Mouse (Mus musculus): ENCODE measurements around the gene Chrna1.

Chrna1 gene

DNA sequence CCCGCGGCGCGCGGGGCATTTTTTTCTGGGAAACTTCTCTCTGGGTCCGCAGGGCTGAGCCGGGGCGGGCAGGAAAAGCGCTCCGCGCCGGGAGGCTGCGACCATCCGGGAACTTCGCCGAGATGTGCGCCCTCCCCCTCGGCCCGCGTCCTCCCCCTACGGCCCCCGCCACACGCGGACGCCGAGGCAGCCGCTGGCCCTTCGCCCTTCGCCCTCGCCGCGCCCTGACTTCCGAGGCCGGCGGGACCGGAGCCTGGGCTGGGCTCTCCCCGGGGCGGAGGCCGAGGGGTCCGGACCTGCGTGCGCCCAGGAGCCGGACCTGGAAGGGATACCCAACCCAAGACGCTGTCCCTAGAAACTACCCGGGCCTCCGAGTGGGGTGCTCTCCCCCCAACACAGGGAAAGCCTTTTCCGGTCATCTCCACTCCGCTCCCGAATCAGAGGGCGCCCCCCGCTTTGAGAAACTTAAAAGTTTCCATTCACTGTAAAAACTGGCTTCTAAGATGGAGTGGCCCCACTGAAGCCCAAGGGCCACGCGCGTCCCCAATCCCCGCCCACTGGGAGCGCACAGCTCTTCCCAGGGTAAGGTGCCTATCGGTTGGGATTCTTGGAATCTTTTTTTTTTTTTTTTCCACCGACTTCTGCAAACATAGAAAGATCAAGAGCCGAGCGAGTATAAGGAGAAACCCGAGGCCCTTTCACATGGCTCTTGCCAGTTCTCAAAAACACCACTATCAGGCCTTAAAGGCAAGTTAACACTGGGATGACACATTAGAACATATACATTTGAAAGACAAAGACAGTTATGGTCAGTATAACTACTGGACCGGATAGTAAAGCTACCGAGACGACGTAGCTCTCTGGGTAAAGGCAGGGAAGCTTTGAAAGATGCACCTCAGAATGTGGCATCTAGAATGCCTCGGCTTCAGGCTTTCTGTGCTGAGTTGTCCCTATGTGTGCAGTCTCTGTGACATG, 50.5 kb downstream of the Chrna1 start, which contains the start of gene Wipf1:
Gene Wipf1 (minus strand): TSS at position 379 of the 975 bp plus-strand sequence.
- in situ Hi-C loops (cut with MboI; ENCODE audit: unreplicated experiment in 2 of 2), result loop anchor here in 1 of 2 experiments (5.0 to 25.0 kb wide), 3 partner anchors 37 to 367 kb away; no protein-coding TSS in a partner anchor

DNA sequence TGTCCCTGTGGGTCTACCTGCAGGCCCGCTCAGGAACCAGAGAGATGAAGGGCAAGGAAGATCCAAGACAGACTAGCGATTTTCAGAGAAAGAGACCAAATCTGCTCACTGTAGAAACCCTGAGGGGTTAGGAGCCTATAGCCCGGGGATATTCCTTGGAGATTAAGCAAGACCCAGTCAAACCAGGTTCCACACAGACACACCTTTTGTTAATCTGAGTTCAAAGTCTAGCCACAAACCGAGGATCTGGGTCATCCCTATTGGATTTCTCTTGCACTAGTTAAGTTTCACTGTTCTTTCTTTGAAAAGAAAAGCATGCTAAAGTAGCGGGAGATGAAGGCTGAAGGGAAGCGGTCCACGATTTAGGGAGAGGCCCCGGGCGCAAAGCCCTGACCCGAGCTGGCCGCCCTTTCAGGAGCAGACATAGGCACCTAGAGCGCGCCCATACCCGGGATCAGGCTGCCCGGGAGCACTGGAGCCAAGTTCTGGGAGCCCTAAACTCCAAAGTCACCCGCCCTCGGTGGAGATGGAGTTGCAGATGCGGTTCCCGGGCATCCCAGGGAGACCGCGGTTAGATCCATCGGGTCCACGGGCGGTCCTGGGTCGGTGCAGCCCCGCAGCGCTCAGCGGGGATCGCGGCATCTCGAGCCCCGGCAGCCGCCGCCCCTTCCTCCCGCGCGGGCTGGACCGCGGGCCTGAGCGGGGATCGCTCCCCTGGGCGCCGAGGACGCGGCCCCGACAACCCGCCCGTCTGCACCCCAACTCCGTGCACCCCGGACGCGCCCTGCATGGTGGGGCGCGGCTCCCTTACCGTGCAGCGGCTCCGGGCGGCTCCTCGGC, 51.4 kb downstream of the Chrna1 start:
- in situ Hi-C loops (cut with MboI; ENCODE audit: unreplicated experiment in 2 of 2), result loop anchor here in 1 of 2 experiments (5.0 to 25.0 kb wide), 3 partner anchors 36 to 366 kb away; no protein-coding TSS in a partner anchor

DNA sequence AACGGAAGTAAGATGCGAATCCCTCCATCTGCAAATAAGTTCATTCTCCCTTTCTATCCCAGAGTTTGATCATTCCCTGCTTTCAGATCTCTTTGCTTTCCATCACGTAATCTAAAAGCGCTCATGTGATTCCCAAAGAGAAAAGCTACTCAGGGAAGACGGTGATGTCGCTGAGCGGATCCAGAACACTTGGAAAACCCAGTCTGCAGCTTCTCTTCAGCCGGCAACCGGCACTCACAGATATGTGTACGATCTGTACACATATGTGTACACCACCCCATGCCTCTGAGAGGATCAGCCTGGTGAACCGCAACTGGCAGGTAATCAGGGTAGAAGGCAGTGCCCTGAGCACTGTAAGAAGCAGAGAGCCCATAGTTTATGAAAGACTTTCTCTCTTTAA, 52.2 kb downstream of the Chrna1 start:
- in situ Hi-C loops (cut with MboI; ENCODE audit: unreplicated experiment in 2 of 2), result loop anchor here in 1 of 2 experiments (5.0 to 25.0 kb wide), 3 partner anchors 36 to 366 kb away; no protein-coding TSS in a partner anchor

DNA sequence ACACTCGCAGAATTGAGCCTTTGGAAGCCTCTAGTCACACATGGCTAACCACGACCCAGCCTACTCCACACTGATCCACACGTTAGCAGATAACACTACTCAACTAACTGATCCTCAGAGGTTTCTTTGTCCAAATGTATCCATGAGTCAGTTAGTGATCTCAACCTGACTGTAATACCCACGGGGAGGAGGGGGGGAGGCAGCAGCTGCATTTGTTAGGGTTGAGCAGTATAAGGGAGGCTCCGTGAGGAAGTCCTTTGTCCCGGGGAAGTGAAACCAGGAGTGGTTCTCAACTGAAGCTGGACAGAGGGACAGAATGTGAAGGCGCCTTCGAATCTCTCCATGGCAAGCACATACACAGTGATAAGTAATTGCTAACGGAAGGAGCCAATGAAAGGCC, 53.4 kb downstream of the Chrna1 start:
- in situ Hi-C loops (cut with MboI; ENCODE audit: unreplicated experiment in 2 of 2), result loop anchor here in 1 of 2 experiments (5.0 to 25.0 kb wide), 3 partner anchors 34 to 364 kb away; no protein-coding TSS in a partner anchor

DNA sequence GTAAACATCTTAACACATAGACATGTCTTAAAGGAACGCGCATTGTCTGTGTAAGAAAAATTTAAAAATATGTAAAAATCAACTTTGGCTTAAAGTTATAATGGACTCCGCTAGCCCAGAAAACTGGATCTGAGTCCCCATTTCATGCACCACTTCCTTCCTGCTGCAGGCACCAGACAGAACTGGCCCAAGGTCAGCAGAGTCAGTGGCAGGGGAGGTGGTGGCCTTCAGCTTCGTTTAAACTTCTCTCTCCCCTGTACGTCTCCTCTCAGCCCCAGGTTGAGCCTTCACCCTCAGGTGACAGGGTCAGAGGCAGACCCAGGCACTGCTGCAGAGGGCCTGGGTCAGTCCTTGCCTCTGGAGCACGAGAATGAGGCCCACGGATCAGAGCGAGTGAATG, 57.2 kb downstream of the Chrna1 start:
- in situ Hi-C loops (cut with MboI; ENCODE audit: unreplicated experiment in 2 of 2), result no loop called here

DNA sequence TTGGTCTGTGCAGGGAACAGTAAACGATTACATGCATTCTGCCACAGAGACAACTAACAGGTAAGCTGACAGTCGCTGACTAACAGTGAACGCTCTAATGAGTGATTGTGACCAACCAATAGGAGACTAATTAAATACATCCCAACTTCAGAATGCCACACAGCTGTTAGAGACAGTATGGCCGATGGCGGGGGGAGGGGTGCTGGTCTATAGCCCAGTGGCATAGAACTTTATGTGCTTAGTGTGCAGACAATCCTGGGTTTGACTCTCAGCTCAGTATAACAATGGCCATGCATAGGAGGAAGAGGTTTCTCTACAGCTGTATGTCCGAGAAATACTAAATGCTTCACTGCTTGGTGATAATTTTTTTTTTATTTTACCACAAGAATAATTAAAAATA, 57.8 kb downstream of the Chrna1 start:
- in situ Hi-C loops (cut with MboI; ENCODE audit: unreplicated experiment in 2 of 2), result no loop called here

DNA sequence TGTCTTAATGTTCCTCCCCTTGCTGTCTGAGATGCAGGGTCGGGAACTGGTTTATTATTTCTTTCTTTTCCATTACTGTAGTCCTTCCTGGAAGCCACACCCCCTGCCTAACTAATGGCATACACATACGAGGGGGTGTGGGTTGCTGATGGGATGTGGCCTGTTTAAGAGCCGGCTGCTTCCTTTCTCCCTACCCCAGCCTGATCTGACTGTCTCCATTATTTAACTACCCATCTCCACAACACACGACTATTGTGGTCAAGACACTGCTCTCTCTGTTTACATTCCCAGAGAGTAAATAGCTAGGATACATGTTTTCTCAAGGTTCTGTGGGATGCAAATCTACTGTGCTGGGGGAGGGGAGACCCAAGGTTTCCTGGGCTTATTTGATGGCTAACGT, 58.4 kb downstream of the Chrna1 start:
- in situ Hi-C loops (cut with MboI; ENCODE audit: unreplicated experiment in 2 of 2), result no loop called here

DNA sequence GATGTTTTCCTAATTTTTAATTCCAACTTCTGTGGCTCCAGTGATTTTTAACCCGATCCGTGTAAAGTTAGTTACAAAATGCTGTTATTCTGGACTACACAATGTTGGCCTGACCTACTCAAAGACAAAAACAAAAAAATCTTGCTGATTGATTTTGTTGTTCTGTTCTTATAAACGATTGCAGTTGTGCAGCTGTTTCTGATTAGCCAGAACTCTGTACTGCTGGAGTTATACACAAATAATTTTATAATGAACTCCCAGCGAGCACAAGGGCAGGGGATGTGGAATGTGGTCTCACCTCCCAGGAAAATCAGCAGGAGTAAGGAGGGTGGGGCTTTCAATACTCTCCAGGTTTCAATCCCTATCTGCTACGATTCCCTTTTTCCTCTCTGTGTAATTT, 61.2 kb downstream of the Chrna1 start:
- in situ Hi-C loops (cut with MboI; ENCODE audit: unreplicated experiment in 2 of 2), result no loop called here

DNA sequence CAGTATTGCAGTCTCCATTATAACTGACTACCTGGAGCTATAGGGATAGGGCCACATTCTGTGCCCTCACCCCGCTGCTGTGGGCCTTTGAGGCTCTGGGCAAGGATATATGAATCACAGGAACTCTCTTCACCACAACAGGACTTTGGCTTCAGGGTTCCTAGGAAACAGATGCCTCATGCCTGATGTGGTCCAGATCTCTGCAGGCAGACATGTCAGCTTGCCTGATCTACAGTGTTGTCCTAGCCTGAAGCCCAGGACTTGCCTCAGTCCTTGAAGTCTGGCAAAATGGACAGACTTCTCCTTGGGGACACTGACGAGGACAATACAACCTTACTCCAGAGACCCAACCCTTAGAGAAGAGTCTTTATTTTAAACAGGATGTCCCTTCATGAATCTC, 61.8 kb downstream of the Chrna1 start:
- in situ Hi-C loops (cut with MboI; ENCODE audit: unreplicated experiment in 2 of 2), result no loop called here

DNA sequence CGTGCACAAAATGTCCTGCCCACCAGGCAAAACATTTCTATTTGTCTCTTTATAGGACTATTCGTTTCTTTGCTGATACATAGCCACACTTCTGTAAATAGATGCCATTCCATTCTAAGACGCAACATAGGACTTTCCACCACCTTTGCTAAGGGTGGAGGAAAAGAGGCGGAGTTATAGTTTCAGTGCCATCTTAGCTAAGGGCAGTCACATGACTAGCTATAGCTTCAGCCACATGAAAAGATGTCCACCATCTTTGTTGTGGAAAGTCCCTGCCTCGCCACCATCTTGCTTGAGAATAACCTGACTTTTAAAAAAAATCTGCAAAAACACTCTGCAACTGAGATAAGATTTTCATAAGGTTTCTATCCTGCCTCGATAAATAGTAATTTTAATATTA, 66.0 kb downstream of the Chrna1 start:
- in situ Hi-C loops (cut with MboI; ENCODE audit: unreplicated experiment in 2 of 2), result no loop called here
